Mouse (Mus musculus) embryo, embryonic 10.5 days (tissue): ENCODE data around the gene Pid1.
"Not testable (repeated sequence)": the region's sequence is repeated elsewhere in the genome, so short reads cannot be mapped to it uniquely, and the experiment has no call there.

Experiments
- DNase-seq: peaks from one replicate; pipeline ENCODE4 v3.0.0-alpha.2; 2015; ENCODE audit warnings: low spot score

Pid1 gene

DNA sequence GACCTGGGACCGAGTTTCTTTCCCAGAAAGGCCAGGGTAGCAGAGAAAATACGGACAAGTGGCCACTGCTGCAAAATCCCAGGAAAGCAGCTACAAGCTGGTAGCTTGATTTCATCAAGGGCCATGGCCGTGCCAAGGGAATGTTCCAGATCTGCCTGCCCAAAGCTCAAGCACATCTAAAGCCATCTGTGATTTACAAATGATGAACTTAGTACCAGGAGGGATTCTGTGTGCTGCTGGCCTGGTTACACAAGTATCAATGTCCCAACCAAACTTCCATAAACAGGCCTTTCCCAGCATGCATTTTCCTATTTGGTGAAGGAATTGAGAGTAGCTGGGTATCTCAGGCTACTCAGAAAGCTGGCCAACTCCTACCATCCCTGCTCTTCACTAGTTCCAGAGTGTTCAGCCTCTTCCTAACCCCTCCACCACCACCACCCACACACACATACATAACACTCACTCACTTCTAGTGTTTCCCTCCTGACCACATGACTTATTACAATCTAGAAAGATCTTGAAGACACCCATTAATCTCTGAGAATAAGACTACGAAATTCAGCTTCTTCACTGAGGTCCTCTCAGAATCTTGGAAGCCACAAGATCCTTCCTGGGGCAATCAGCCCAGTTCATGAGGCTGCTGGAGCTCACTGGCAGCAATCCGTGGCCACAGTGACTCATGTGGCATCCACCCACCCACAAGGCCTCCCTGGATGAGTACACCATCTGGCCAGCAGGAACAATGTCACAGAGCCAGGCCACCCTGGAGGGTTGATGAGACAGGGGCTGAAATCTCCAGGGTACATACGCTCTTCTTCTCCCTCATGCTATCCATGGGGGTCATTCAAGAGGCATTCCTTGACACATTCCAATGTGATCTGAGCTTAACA is 4.1 kb downstream of the Pid1 start:
- no peak for DNase-seq

DNA sequence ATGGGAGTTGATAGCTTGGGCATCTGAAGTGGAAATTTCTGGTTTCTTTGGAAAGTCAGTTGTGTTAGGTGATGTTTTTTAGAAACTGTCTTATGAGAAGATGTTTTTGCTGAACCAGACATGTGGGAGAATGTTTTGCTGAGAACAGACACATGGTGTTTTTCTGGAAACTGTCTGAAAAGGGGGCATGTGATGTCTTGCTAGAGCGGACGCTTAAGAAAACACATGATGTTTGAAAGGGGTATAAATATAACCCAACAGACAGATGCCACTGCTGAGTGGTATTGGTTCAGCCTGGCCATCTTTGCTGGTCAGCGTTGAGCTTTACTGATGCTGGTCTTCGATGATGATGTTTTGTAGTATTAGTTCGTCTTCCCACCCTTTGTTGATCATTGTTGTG is 6.8 kb downstream of the Pid1 start:
- no peak for DNase-seq

DNA sequence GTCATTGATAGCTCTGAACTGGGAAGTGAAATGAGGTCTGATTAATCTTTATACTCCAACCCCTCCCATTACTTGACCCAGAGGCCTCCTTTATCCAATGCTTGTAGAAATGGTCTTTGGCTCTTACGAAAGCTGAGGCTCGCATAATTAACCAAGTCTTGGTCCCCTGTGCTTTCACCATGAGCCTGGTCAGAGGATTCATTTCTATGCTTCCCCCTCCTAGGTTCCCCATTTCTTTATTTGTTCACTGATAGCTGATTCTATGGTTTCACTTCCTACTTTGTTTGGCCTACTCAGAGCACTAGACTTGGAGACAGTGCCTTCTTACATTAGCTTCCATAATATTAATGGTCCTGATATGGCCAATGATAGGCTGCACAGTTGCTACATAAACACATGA is 13.7 kb downstream of the Pid1 start:
- DNase-seq, result no peak

DNA sequence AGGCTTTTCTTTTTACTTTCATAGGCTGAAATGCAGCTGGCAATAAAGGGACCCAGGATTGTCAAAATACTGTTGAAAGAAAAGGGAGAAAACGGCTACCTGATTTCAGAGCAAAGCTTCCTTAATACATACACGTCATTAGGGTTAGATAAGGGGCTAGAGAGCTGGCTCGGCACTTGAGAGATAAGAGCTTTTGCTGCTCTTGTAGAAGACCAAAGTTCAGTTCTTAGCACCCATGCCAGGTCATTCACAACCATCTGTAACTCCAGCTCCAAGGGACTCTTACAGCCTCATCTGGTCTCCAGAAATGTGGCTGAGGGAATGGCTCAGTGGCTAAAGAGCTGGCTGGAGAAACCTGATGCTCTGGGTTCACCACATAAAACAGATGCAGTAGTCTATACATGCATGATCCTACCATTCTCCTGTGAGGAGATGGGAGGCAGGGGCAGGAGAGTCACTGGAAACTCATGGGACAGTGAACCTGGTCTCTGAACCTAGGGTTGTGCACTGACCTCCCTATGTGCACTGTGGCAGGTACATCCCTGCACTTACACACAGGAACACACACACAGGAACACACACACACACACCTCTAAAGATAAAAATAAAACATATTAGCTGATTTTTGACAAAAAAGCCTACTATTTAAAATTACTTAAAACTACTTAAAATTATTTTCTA is 16.0 kb downstream of the Pid1 start:
- DNase-seq, result no peak

DNA sequence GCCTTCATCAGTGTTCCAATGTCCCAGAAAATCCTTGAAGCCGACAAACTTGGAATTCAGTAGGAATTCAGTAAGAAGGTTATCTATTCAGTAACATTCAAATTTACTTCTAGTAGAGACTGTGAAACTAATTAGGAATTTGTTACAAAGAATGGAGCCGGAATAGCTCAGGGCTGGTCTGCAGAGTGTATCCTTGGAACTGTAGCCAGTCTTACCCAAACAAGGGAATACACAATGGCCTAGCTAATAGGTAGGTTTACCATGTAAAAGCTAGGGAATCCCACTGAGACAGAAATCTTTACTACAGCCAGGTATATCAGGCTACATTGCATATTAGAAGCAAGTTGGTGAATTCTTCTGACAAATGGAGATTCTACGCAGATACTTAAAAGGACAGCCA is 31.2 kb downstream of the Pid1 start:
- not testable (repeated sequence) for DNase-seq

DNA sequence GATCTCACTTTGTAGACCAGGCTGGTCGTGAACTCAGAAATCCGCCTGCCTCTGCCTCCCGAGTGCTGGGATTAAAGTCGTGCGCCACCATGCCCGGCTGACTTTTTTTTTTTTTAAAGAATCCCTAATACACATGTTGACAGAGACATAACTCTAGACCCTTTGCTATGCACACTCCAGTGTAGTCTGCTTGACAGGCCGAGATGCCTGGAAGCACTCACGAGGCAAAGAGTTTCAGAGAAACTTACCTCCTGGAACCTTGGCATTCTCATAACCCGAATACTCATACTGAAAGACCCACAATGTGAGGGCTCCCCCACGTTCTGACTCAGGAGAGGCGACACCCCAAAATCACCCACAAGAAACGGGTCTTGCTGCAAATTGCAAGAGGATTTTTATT is 32.1 kb downstream of the Pid1 start:
- not testable (repeated sequence) for DNase-seq

DNA sequence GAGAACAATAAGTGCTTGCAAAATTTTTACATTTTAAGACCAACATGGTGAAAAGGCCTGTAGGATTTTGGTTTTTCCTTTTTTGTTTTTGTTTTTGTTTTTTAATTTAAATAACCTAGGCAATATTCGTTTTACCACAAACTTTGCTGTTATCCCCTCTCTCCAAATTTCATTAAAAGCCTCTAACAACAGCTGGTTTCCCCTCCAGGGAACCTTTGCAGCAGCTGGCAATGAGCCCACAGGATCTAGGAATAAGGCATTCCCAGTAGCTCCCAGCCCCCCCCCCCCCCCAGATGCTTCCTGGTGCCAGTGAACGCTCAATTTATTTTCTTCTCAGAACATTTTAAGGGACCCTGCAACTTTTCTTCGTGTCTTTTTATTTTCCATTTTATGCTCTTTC is 38.7 kb downstream of the Pid1 start:
- DNase-seq, result peak; percentile 4

DNA sequence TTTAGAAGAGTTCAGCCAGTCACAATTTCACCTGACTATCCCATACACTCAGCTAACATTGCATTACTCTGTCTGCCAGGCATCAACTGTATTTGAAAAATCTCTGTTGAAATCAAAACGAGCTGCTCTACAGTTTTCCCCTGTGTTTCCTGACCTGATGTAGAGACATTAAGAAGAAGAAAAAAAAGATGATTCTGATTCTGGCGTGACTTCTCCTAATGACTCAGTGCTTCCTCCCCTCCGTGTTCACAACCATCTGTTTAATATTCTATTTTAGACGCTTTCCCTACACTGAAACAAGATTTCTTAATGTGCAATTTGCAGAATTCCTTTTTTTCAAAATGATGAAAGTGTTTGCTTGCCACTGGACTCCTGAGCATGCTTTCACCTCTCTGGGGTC is 42.7 kb downstream of the Pid1 start:
- DNase-seq, result no peak

DNA sequence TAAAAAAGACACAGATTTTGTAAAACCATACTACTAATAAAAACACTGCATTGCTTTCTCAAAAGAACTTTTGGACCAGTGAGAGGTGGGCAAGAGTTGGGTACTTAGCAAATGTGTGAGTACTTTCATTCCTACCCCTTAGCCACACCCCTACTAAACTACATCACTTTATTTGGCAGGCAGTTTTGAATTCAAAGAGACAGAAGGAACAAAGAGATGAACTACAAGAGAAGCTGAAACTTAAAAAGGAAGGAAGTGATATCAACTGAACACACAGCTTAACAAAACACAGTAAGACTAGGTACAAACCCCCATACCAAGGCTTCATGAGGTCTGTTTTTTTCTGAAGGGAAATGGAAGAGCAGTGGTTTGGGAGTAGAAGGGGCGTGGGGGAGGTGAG is 45.4 kb downstream of the Pid1 start:
- DNase-seq, result no peak

DNA sequence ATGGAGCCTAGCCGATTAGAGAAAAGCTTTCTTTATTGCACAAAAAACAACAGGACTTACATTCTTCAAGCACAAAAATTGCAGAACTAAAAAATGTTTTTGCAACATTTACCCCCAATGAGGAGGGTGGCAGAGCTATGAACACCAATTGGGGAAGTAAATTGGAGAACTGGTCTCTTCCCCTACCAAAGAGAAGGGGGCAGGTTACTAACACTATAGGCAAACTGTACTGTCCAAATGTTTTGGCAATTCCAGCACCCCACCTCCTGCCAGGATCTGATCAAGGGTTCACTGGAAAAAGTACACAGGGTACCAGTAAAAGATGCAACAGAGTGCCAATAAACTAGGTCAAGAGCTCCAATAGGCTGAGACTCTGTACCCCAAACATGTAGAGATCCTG is 46.2 kb downstream of the Pid1 start:
- no peak for DNase-seq

DNA sequence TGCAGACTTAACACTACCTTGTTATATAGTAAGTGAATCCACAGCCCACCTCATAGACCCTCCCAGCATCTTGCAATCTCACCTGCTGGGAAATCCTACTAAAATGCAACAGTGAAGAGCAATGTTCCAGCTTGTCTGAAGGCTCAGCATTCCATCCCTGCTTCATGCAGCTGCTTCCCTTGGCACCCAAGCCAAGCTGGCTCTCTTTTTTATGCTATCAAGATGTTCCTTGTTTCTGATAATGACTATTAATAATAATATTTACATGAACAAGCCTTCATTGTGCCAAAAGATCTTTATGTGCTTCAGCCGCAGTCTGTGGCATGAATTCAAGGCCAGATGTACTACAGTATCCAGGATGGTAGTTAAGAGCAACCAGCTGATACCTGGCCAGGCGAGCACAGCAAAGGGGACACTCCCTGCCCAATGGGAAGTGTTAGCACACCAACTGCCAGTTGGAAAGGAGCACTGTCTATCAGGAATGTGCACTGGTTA is 54.0 kb downstream of the Pid1 start:
- no peak for DNase-seq

DNA sequence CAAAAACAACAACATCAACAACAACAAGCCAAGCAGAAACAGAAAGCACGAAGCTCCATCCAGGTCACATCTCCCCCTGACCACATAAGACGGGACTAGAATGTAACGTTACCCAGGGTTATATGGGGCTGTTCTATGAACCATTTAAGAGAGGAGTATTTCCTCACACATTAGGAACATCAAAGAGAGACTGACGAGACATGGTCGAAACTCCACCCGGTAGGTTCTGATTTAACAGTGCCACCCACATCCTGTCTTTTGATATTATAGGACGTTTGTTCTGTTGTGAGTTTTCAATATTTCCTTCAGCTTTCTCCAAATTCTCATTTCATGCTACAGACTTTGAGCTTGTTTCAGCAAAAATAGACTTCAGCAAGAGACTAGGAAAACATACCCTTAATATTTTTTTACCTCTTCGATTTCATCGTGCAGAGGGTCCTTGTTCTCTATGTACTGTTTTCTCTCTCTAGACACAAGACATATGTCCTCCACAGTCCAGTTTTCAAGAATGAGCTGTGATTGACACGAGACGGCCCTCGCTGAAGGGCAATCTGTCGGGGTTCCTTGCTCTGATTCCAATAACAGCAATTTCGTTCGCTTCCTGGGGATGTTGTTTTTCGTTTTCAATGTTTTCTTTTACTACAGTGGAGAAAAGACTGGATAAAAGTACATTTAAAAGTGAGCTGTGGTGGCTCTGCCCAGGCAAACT is 58.1 kb downstream of the Pid1 start:
- DNase-seq, result no peak

DNA sequence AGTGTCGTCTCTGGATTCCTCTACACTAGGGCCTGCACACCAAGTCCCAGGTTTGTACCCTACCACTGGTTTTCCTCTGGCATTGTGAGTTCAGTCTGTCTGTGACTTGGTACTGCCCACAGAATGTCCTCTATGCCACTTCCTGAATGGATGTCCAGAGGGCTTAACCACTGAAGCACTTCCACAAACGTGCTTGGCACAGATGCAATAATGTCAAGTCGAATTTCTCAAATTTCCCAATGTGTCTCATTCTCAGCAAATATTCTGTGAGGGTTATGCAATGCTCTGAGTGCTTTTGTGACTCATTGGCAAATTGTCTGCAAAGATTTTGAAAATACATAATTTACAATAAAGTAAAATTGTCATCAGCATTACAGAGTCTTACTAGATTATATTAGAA is 61.2 kb downstream of the Pid1 start:
- DNase-seq, result no peak

DNA sequence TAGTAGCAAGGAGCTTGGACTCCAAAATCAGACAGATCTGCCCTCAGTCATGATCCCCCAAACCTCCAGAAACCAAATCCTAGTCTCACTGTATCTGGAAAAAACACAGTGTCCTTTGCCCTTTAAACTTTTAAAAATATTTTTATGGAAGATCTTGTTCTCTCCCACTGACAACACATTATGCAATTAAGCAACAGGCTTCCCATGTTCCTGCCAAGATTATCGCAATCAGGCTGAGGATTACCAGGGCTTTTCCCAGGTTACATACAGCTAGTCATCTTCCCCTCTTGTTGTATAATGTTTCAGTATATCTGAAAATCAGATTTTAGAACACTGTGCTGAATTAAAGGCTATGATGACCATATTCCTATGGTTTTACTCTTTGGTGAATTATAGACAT is 64.3 kb downstream of the Pid1 start:
- no peak for DNase-seq

DNA sequence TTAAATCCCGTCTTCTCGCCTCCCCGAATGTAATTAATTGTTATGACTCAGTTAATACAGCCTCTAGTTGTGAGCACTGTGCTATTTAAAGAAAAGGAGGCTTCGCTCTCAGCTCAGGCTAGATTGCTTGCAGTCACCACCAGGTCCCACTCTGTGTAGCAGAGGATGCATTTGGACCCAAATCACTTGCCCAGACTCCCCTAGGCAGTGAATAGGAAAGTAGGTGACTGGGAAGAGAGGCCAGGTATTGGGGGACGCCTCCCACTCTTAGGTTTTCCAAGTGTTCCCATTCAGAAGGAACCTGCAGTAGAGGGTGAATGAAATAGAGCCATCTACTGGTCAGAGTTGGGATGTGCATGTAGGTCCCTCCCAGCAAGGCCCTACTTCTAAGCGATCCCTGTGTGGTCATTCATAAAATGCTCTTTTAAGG is 77.3 kb downstream of the Pid1 start:
- peak; percentile 80 for DNase-seq

DNA sequence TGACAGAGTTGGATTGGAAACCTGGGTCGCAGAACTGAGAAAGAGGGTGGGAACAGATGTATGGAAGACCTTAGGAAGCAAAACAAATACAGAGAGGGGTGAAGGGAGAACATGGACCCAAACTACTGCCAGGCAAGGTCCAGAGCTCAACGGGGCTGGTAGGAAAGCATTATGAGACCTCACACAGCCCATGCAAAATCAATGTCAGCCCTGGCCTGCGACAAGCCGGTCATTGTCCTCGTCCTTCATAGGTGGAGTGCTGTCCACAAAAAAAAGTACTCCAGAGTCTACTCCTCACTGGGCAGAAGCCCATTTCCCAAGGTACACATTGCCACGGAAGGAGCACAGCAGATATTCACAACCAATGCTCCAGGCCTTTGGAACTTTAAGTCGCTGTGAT is 78.4 kb downstream of the Pid1 start:
- DNase-seq, result no peak

DNA sequence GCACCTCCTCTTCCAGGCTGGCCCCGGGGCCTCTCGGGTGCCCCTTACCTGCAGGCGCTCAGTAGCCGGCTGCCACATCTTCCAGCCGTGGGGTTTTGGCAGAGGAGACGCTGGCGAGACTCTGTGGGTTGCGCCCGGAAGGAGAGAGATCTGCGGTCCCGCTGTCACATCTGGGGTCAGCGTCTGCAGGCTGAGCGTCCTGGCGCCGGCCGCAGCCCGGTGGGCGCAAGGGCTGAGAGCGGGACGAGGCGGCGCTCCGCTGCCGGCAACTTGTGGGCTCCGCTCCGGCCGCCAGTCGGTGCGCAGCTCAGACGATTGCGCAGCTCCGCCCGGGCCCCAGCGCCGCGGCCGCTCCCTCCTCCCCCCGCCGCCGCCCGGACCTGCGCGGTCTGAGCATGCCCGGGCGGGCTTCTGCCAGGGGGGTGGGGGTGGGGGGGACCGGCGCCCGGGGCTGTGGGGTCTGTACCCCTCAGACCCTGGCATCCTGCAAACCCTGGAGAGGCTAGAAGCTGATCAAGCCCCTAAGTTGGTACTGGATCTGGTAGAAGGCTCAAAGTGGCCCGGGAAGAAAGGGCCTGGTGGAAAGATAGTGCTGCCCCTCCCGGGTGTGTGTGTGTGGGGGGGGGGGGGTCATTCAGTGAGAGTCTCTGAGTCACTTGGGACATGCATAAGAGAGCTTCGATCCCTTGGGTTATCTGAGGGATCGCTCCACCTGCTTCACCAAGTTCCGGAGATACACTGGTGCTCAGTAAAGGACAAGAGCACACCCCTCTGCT is 79.5 kb downstream of the Pid1 start:
- DNase-seq, result peak; percentile 63

DNA sequence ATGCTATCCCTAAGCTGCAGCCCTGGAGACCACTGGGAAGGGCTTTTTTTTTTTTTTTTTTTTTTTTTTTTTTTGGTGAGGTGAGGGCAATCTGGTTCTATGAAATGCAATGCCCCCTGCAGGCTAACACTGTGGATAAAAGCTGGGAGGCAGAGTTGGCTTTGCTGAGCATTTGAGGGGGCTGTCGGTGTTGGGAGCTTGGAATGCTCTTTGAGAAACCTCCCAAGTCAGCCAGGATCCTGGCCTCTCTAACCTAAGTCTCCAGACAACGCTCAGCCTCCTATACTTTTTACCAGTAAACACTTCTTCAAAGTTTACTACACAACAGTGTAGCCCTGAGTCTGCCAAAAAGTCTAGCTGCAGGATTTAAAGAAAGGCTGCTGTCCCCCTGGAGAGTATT is 80.9 kb downstream of the Pid1 start:
- peak; percentile 56 for DNase-seq

DNA sequence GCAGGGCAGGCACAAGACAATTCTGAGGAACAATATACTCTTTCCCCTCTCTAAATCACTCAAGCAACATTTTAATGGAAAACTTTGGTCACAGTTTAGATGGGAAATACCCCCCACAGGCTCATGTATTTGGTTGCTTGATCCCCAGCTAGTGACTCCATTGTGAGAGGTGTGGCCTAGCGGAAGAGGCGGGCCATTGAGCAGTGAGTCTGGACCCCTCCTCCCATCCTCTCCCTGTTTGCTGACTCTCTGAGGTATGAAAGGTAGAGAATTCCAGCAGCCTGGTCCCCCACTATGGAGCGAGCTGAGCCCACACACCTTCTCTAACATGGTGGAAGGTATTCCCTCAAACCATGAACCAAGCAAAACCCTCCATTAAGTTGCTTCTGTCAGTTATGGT is 83.8 kb downstream of the Pid1 start:
- DNase-seq, result no peak

DNA sequence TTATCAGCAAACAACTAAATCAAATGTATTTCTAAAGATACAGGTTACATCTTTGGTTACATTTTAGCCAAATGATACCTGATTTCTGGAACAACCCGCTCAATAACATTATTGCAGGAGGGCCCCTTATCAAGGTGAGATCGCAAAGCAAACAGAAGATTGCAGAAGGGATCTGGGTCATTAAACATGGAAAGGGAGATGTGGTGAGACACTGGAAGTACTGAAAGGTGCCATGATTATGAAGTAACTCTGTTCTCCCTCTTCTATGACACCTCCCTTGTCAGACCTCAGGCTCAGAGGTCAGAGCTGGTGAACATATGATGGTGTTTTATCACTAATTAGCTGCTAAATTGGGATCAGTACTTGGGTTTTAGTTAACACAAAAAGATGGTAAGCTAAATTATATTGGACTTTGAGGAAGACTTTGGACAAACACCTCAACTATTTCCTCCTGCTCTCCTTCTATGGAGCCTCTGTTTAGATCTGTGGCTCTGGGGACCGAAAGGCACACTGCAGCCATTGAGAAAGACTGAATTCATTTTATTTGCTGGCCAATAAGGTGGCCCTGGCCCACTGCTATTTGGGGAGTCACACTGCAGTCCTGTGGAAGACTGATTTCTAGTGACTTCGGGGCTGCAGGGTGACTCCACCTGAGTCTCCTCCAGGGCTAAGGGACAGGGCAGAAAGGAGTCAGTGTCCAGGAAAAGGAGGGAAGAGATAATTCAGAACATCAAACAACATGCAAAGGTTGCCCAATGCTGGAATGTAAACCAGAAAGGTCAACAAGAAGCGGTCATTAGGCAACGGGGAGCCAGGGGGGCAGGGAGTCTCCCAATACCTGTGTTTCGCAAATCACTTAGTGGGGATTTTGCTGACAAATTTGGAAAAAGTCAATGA is 85.4 kb downstream of the Pid1 start:
- DNase-seq, result no peak

DNA sequence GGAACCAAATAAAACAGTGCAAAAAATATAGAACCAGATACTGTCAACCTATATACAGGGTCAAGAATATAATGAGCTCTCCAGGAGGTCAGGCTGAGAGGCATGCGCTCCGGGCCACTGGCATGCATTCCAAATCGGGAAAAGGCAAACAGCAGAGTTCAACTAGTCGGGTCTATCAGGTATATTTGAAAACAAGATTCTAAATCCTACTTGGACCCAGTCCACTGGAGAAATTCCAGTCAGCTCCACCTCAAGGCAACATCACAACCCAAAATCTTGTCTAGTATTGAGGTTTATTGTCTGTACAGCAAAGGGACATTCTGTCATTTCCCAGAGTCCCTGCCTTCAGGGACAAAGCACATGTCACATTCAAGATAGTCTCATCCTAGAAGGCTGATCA is 91.0 kb downstream of the Pid1 start:
- DNase-seq, result no peak
